Mouse (Mus musculus) brown adipose tissue, adult 24 weeks (tissue): ENCODE data around the gene Atg7. TPM values are rescaled to one million over a fixed set of nuclear protein-coding genes. Genes with fewer than 3 reads are reported as not detected.
"Not testable (repeated sequence)": the region's sequence is repeated elsewhere in the genome, so short reads cannot be mapped to it uniquely, and the experiment has no call there.

ENCODE experiments used
- H3K27ac ChIP-seq: fragments of 200-500 bp; replicated peaks from 2 replicates; pipeline ENCODE4 v1.5.1; 2012; ENCODE audit warnings: low read depth, mild to moderate bottlenecking, low read length
- H3K4me1 ChIP-seq: fragments of 200-500 bp; 2 replicates; pipeline ENCODE4 v1.6.1; 2012; ENCODE audit warnings: low read length, mixed read lengths; ENCODE audit not compliant: control insufficient read depth, insufficient read depth, insufficient read length
- H3K4me3 ChIP-seq: fragments of 200-500 bp; 2 replicates; pipeline ENCODE4 v1.5.1; 2012; ENCODE audit warnings: low read depth, mild to moderate bottlenecking, low read length, moderate library complexity; ENCODE audit not compliant: insufficient read depth
- polyA plus RNA-seq: library from polyadenylated mRNA; stranded (reverse); fragments of >200 nt; gene quantifications from 2 replicates; pipeline ENCODE4 v1.2.4, GENCODE M21; 2012; ENCODE audit not compliant: missing spikeins, insufficient read depth, insufficient read length

The Atg7 gene
- polyA plus RNA-seq, 1 experiment: 20.5 TPM

DNA sequence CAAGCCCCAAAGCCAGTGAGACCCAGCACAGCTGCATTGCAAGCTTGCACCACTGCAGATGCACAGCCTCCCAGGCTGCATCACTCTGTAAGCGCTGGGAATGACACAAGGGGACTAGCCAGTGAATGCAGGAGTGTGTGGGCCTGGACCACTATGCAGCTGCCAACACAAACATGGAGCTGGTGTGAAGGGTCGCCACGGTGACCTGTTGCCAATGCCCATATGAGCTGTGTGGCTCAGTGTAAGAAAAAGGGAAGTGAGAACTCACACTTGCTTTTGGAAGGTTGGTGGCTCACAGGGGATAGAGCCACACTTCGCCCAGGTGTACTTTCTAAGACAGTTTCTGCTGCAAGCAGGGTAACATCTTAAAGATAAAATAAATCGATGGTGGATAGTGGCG, 243.1 kb downstream of the Atg7 start:
- no peak overlapping the region for H3K4me3 ChIP-seq
- H3K27ac ChIP-seq: no peak overlapping the region; the same call in 1 of the 2 replicates
- H3K4me1 ChIP-seq: peaks cover 54% of the 10 kb centered on the region

DNA sequence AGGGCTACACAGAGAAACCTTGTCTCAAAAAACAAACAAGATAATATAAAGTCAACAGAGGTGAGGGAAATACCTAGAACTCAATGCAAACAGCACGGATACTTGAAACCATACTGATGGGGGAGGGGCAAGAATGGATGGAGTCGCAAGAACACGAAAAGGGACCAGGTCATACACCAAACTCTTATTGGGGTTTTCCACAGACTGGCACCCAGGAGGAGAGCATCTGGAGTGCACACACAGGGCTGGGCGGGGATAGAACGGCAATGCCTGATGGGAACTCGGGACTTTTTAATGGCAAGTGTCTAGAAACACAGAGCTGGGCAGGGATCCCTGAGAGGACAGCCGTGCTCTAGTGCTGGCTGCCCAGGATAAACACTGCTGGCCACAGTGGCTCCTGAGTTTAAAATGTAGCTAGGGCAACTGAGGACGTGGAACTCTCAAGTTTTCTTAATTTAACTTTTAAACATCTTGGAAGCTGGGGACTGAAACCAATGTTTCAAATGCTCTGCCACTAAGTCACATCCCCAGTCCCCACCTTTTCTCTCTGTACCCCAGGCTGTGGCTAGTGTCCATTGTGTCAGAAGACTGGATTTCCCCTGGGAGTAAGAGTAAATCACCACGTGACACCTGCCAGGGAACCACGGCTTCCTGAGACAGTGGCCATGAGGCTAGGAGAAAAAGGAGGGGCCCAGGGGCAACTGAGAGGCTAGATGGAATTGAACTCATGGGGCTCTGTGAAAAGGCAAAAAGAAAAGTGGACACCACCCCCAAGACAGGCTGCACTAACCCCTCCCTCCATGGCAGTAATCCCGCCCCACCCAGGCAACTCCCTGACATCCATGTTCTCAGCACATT, 243.8 kb downstream of the Atg7 start:
- H3K27ac ChIP-seq: peak overlapping the region; percentile 4
- peaks cover 57% of the 10 kb centered on the region for H3K4me1 ChIP-seq
- no peak overlapping the region for H3K4me3 ChIP-seq

DNA sequence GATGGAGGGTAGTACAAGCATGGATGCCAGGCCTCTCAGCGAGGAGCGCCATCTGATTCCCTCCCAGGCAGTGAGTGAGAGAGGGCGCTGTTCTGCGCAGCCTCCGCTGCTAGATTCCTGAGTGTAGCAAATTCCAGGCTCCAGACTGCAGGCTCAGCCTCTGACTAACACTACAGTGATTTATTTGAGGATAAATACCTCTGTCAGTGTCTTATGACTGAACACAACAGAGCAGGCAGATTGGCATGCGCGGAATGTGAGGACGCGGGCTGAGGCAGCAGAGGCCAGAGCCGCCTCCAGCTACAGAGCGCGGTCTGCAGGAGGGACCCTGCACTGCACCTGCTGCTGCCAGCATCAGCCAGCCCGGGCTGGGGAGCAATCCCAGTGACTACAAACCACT, 246.0 kb downstream of the Atg7 start:
- Histone ChIP-seq H3K27ac (peak overlapping the region; percentile 40; the same call in 1 of the 2 replicates), H3K4me3 (no peak overlapping the region), H3K4me1 (peaks cover 58% of the 10 kb centered on the region)

DNA sequence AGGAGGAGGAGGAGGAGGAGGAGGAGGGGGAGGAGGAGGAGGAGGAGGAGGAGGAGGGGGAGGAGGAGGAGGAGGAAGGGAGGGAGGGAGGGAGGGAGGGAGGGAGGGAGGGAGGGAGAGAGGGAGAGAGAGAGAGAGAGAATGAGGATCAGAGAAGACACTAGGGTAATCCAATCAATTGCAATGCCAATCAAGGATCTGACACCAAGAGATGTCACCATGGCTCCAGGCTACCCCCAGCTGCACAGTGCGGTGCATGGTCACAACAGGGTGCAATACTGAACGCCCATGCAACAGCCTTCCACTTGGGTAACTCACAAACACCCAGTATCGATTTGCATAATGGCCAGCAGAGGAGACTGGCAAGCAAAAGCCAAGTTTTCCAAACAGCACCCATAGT, 247.1 kb downstream of the Atg7 start:
- H3K4me1 ChIP-seq: peaks cover 58% of the 10 kb centered on the region
- H3K27ac ChIP-seq: peak overlapping the region; percentile 62
- not testable (repeated sequence) for H3K4me3 ChIP-seq

DNA sequence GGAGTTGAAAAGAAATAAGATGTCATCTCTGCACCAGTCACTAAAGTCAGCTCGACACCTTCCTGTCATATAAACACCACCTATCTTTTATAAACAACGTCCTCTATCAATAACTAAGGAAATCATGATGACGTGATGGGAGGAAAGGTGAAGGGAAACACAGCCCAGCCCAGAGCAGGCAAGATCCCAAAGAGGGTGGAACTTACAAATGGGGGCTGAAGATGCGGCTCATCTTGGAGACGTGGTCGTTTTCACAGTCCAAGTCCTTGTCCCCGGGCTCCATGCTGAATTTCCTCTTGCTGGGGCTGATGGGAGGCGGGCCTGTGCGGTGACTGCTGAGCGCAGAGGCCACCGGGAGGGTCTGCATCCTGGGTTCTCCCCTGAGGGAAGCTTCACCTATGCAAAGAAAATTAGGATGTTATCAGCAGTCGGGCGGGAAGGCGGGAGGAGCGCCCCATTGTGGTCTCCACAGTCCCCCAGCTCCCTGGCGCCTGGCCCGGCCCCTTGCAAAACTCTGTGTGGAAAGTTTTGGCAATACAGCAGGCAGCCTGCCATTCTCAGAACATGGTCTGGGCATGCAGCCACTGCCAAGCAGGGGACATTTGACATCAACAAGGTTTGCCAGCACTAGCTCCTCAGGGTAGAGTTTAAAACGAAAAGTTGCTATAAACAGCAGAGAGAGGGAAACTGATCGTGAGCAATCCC, 247.7 kb downstream of the Atg7 start:
- Histone ChIP-seq H3K4me1 (peaks cover 61% of the 10 kb centered on the region), H3K27ac (peak overlapping the region; percentile 62), H3K4me3 (peak overlapping the region; percentile 21; the same call in 1 of the 2 replicates)

DNA sequence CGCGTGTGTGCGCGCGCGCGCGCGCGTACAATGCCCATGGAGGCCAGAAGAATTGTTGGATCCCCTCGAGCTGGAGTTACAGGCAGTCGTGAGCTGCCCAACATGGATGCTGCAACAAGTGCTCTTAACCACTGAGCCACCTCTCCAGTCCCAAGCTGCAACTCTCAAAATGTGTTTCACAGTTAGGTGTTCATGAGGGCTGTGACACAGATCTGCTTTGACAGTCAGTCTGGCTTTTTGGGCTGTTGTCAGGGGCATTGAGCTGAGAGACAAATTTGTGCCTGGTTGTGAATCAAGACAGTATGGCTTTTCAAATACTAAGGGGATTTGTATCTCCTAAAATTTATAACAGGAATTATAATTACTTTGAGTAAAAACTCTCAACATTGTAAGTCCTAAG, 248.4 kb downstream of the Atg7 start:
- peaks cover 57% of the 10 kb centered on the region for H3K4me1 ChIP-seq
- H3K4me3 ChIP-seq: no peak overlapping the region
- H3K27ac ChIP-seq: peak overlapping the region; percentile 94

DNA sequence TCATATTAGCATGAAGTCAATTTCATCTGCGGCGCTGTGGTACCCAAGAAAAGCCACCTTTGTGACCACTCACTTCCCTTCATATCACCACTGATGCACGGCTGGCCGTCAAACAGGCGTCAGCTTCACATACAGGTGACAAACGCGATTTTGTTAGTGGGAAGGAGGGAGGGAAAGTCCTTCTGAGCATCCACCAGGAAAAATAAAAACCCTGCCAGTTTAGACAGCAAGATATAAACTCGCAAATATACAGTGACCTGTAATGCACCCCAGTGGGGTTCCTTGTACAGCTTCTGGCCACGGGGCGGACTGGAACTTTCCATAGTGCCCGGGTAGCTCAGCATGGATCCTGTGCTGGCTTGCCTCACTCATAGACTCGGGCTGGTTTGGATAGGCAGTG, 248.9 kb downstream of the Atg7 start:
- peaks cover 55% of the 10 kb centered on the region for H3K4me1 ChIP-seq
- peak overlapping the region; percentile 94 for H3K27ac ChIP-seq
- H3K4me3 ChIP-seq: no peak overlapping the region

DNA sequence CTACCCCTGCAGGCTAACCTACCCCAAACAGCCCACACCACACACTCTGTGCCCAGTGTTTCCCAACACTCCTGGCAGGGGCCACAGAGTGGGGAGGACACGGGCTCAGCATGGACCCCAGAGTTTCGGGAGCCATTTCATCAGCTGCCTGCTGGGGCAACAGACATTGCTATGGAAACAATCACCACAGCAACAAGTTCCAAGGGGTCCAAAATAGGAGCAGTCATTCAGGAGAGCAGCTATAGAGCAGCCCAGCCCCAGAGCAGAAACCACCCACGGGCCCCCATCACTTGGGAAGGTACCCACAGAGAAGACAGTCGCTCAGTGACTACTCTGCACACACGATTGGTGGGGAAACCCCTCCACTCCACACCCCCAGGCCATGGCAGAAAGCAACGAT, 249.5 kb downstream of the Atg7 start:
- Histone ChIP-seq H3K4me3 (no peak overlapping the region), H3K27ac (peak overlapping the region; percentile 94), H3K4me1 (peaks cover 52% of the 10 kb centered on the region)

DNA sequence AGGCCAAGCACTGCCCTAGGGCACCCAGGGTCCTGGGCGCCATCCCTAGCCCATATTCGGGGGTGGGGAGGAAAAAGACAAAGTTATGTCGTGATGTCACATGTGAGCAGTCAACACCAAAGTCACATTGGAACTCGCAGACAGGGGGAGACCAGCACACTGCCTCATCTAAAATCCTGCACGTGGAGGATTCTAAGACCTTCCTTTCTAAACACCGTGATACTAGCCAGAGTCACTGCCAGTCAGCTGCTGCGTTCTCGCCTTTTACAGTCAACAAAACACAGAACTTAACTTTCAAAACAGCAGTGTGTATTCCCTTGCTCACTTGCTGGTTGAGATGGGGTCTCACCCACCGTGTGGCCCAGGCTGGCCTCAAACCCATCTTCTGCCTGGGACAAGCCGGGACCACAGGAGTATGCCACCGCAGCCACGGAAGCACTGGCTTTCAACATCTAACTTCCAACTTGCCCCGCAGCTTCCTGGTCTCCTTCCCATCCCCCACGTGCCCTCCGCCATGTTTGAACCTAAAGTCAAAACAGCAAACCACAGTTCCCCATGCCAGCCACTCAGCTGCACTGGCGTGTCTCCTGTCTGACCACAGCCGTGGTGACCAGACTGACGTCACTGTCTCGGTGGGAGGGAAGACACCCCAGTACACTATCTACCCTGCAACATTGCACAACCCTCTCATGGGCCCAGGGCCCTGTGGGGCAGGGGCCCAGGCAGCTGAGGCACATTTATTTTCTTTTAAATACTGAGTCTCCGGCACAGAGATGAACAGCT, 250.7 kb downstream of the Atg7 start:
- Histone ChIP-seq H3K4me3 (no peak overlapping the region), H3K4me1 (peaks cover 51% of the 10 kb centered on the region), H3K27ac (peak overlapping the region; percentile 94)

DNA sequence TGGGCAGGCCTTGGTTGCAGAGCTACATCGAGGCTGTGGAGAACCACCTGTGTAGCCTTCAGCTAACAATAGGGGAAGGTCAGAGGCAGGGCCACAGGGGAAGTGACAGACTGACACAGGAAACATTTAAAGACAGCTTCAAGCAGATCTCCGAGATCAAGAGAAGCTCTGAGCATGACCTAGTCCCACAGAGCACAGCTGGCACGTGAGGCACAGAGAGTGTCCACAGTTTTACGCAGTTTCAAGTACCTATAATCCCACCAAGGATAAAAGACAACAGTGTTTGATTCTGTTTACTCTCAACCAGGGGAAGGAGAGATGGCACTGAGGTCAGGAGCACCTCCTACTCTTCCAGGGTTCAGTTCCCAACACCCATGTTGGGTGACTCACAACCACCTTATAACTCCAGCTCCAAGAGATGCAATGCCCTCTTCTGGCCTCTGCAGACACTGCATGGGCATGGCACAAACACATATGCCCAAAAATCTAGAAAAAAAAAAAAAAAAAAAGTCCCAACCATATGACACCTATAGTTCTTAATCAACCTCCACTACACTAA, 251.7 kb downstream of the Atg7 start:
- peak overlapping the region; percentile 91 for H3K27ac ChIP-seq
- H3K4me3 ChIP-seq: no peak overlapping the region
- peaks cover 56% of the 10 kb centered on the region for H3K4me1 ChIP-seq

DNA sequence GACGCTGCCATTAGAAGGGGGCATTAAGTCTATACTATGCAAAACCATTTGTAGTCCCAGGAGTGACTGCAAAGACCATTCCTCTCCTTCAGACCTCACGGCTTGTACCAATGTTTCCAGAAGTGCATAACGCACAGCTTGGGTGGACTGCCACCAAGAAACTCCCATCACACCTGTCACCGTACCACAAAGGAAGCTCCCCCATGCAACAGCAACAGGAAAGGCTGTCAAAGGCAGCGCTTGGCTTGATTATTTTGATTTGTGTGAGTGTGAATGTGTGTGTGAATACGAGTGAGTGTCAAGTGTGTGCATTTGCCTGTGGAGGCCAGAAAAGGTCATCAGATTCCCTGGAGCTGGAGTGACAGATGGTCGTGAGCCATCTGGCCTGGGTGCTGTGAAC, 252.3 kb downstream of the Atg7 start:
- H3K4me1 ChIP-seq: peaks cover 59% of the 10 kb centered on the region

DNA sequence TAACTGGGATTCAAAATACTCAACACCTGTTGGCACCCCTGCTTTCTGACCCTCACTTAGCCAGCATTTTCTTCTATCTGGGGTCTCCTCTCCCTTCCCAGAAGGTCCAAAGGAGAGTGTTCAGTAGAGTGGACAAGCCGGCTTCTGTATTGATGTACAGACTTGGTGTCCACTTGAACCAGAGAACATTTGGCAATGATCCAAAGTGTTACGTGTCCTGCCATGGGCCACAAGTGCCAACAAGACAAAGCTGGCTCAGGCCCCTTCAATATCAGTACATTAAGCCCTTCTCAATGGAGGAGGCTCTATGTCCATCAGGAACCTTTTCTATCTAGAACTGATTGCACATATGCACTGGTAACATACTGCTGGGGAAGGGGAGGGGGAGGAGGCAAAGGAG, 253.4 kb downstream of the Atg7 start:
- Histone ChIP-seq H3K4me3 (no peak overlapping the region), H3K4me1 (peaks cover 55% of the 10 kb centered on the region), H3K27ac (peak overlapping the region; percentile 58)

More for the DNA sequence above, 252.3 kb downstream of the Atg7 start:
- Histone ChIP-seq H3K4me3 (no peak overlapping the region), H3K27ac (peak overlapping the region; percentile 20; the same call in 1 of the 2 replicates)

DNA sequence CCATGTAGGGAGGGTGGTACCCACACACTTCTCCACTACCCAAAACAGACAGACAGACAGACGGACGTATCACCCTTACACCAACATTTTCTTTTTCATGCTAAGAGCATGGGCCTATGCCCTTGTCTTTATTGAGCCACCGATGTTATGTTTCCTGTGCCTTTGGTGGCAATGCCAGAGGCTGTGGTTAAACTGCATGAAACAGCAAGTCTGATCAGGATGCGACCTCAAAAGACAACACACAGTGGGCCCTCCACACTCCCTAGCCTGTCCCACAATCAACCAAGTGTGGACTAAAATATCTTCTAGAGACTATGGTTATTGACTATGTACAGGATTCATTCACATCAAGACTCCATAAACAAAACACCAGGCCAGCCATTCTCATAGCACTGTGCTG, 256.1 kb downstream of the Atg7 start:
- Histone ChIP-seq H3K4me3 (no peak overlapping the region), H3K4me1 (peaks cover 53% of the 10 kb centered on the region), H3K27ac (0 out of 2 replicates have a peak overlapping the region, but pooled peaks have one; percentile 41)

DNA sequence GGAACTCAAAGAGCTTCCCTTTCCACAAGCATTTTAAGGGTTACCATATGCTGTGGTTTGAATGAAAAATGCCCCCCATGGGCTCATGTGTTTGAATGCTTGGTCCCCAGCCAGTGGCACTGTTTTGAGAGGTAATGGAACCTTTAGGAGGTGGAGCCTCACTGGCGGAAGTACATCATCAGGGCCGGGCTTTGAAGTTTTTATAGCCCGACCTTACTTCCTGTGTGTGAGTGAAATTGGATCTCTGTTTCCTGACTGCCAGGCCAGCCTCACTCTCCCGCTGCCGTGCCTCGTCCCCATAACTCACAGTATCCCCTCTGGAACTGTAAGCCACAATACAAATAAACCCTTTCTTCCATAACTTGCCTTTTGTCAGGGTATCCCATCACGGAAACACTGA, 256.8 kb downstream of the Atg7 start:
- H3K4me1 ChIP-seq: peaks cover 53% of the 10 kb centered on the region
- H3K4me3 ChIP-seq: no peak overlapping the region
- H3K27ac ChIP-seq: peak overlapping the region; percentile 41; the same call in 1 of the 2 replicates

DNA sequence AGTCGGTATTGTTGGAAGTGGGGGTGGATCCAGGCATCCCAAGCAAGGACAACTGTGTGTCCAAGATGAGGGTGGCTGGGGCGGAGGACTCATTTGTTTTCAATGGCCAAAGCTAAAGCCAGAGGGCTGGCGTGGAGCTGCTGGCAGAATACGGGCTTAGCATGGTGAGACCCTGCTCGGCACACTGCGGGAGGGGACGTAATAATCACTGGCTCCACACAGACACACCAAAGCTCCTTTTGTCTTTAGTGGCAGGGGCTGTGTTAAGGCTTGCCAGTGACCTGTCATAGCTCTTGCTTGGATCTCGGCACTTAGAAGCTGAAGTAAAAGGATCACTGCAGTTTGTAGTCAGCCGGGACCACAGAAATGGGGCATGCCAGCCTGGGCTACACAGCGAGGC, 257.3 kb downstream of the Atg7 start:
- no peak overlapping the region for H3K4me3 ChIP-seq
- H3K27ac ChIP-seq: 0 out of 2 replicates have a peak overlapping the region, but pooled peaks have one; percentile 41
- H3K4me1 ChIP-seq: peaks cover 50% of the 10 kb centered on the region
